ENCODE assay signal across 8 mouse cellular contexts in the genomic region with DNA sequence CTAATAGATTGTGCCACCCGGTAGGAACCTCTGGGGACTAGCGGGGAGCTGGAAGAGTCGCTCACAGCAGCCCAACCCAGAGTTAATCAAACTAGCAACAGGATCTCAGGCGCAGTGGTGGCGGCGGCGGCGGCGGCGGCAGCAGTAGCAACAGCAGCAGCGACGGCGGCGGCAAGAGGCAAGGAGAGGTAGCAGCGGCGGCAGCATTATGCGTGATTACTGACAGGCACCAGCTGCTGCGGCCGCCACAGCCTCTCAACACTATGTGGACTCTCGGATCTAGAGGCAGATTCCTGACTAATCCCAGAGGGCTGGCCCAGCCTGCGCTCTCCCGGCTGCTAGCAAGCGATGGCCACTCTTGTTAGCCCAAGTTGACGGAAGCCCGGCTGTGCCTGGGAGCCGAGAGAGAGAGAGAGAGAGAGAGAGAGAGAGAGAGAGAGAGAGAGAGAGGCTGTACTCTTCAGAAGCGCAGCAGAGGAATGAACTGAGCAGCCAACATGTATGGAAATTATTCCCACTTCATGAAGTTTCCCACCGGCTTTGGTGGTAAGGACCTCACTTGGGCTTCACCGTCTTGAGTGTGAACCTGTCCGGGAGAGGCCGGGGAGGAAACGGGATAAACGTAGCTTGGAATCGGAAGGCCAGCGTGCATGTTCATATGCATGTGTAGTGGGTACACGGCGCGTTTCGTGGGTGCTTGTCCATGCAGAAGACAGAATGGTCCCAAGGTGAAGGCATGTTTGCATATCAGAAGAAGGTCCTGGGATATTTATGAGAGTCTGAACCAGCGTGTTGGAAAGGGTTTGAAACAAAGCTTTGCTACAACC. TPM values are rescaled to one million over a fixed set of nuclear protein-coding genes. Genes with fewer than 3 reads are reported as not detected.
DNase-seq lines count a peak whose midpoint lies in the region; ATAC-seq and TF ChIP-seq lines count a peak whose summit lies in the region.

A gene (plus strand): TSS at position 130 of the 827 bp plus-strand sequence.

- no peaks in the 10 kb centered on the region for H3K36me3 ChIP-seq in ES-E14 (ENCODE audit: control insufficient read depth, insufficient read depth, low read length, poor library complexity, severe bottlenecking)
- no peaks in the 10 kb centered on the region for H3K36me3 ChIP-seq in hindbrain, embryonic 12.5 days

- H3K4me2 ChIP-seq in hindbrain, embryonic 12.5 days (replicated peaks), result peak within 1 kb of the TSS; percentile 82

- H3K4me1 ChIP-seq in ES-E14 (ENCODE audit: control insufficient read depth in 2 of 2, insufficient read depth in 2 of 2, low read length in 2 of 2, poor library complexity in 1 of 2), result peaks cover 9 to 13% of the 10 kb centered on the region in 2 experiments; a peak in 3 of 4 replicates
- peaks cover 18% of the 10 kb centered on the region for H3K4me1 ChIP-seq in hindbrain, embryonic 12.5 days

- ATAC-seq in common myeloid progenitor, adult 5-6 weeks (replicated peaks; ENCODE audit: low read depth, poor library complexity, severe bottlenecking), result peak; percentile 90
- peak; percentile 84 for ATAC-seq in hindbrain, embryonic 12.5 days (ENCODE audit: low FRiP score)

- peak within 1 kb of the TSS; percentile 28; the same call in 1 of the 2 replicates for H3K9ac ChIP-seq in ES-E14 (ENCODE audit: insufficient read depth, low read depth, low read length, poor library complexity, severe bottlenecking)
- peak within 1 kb of the TSS; percentile 54 for H3K9ac ChIP-seq in hindbrain, embryonic 12.5 days

- peaks cover 21% of the 10 kb centered on the region; the same call in 1 of the 2 replicates for H3K27me3 ChIP-seq in hindbrain, embryonic 12.5 days

- no peak within 1 kb of the TSS for H3K27ac ChIP-seq in ES-E14 (ENCODE audit: insufficient read depth, low read depth, low read length, poor library complexity, severe bottlenecking)
- peak within 1 kb of the TSS; percentile 82 for H3K27ac ChIP-seq in gastrocnemius, adult 2 months
- peak within 1 kb of the TSS; percentile 76 for H3K27ac ChIP-seq in hindbrain, embryonic 12.5 days

- TF ChIP-seq CTCF in gastrocnemius, adult 2 months (IDR thresholded peaks at IDR 0.05), result no peak

- in situ Hi-C loops in ES-E14 (cut with MboI; ENCODE audit: low sequenced_read_pairs in 2 of 2, unreplicated experiment in 2 of 2), result no loop called here

- H3K9me3 ChIP-seq in ES-E14 (ENCODE audit: control insufficient read depth, insufficient read depth, low read depth, low read length), result no peaks in the 10 kb centered on the region
- no peaks in the 10 kb centered on the region for H3K9me3 ChIP-seq in hindbrain, embryonic 12.5 days (replicated peaks)

- DNase-seq in ES-E14 (ENCODE audit: low read depth, low spot score), result peak; percentile 24
- DNase-seq in gastrocnemius, adult 2 months, result peak; percentile 74
- DNase-seq in layer of hippocampus, postnatal 25 days (ENCODE audit: extremely low spot score in 1 of 2, low spot score in 1 of 2), result peak; percentile 51 to 57
- peak; percentile 70 for DNase-seq in lung, postnatal 10 days
- DNase-seq in right cerebral cortex, adult 18-20 months, result peak; percentile 61
- DNase-seq in adipocyte (ENCODE audit: low spot score), result no peak

- intact Hi-C loops in gastrocnemius, adult 2 months (cut with DNase I), result no loop called here

- WGBS in hindbrain, embryonic 12.5 days, result under 1% methylated on average over 40 of the region's 40 CpGs

- peak within 1 kb of the TSS; percentile 3 to 52 for H3K4me3 ChIP-seq in ES-E14 (ENCODE audit: insufficient read depth in 1 of 2, low read depth in 1 of 2, low read length in 2 of 2, poor library complexity in 1 of 2, severe bottlenecking in 1 of 2)
- peak within 1 kb of the TSS; percentile 68 for H3K4me3 ChIP-seq in gastrocnemius, adult 2 months
- peak within 1 kb of the TSS; percentile 42 for H3K4me3 ChIP-seq in hindbrain, embryonic 12.5 days

TF ChIP-seq in ES-E14, 5 proteins besides CTCF, POLR2A, EP300 and RAD21:
- TF ChIP-seq MAFK (IDR thresholded peaks at IDR 0.05; ENCODE audit: insufficient read depth, low read depth, low read length) (no peak), HCFC1 (IDR thresholded peaks at IDR 0.05; ENCODE audit: borderline replicate concordance, insufficient read depth, low read length) (no peak), CHD2 (IDR thresholded peaks at IDR 0.05; ENCODE audit: low read depth, low read length) (no peak), ZC3H11A (IDR thresholded peaks at IDR 0.05; ENCODE audit: borderline replicate concordance, low read depth, low read length) (no peak), ZNF384 (IDR thresholded peaks at IDR 0.05; ENCODE audit: low read depth, low read length) (no peak)
TF ChIP-seq in ES-E14: peak in this region for 0.

RNA-seq across cellular contexts. Expression of the gene that starts here (rescaled TPM):
- total RNA-seq in ES-E14 (2012; rRNA removed), result 0.45 and 0.90 TPM in 2 replicates
- total RNA-seq in common myeloid progenitor, adult 5-6 weeks (2017), result 0.24 TPM in 1 of 2 replicates, not detected in the other
- 10 to 100 TPM; 58.4 to 59.6 TPM for total RNA-seq in gastrocnemius, adult 2 months (2021)
- polyA plus RNA-seq in hindbrain, embryonic 12.5 days (2016; fragmentation: Nextera tagmentation; extraction: Ambion mirVana), result 8.0 and 8.3 TPM in 2 replicates
- 1 to 10 TPM; 5.9 to 8.1 TPM for total RNA-seq in layer of hippocampus, postnatal 25 days (2021)

Comparison
In these comparisons a context has a peak if more than half of its experiments do, and no peak if none do; other contexts are left out.
1. RNA of the gene that starts here (total RNA-seq): 58.4 to 59.6 TPM in gastrocnemius, adult 2 months; 5.9 to 8.1 TPM in layer of hippocampus, postnatal 25 days, 0.45 to 0.90 TPM in ES-E14 and 0.24 TPM in common myeloid progenitor, adult 5-6 weeks; every median in the first group is over 4 times any median in the second.
2. Peak in DNase-seq, H3K4me3 ChIP-seq and H3K9ac ChIP-seq in ES-E14; RNA of the gene not detected or under 1 TPM.
3. Peak in ATAC-seq in common myeloid progenitor, adult 5-6 weeks; RNA of the gene not detected or under 1 TPM.
4. Peak in every context shown above with its lines, with median percentiles within 50 percentile points of each other: H3K4me3 ChIP-seq.